Comparison of ENCODE assay signal across 28 mouse cellular contexts in the genomic region with DNA sequence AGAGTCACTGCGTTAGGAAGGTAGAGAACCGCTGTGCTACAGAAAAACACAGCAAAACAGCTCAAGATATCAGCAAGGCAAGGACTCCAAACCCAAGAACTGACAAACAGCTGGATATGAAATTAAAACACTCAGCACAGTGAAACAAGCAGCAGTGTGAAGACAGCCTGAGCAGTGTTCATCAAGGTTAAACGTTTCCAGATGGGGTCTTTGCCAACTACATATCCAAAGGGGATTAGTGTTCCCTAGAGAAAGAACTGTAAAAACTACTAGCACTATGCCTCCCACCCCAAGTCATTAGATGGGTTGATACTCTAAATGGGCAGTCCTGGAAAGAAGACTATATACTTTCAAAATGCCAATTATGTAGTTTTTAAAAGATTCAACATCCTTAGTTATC. TPM values are rescaled to one million over a fixed set of nuclear protein-coding genes. Genes with fewer than 3 reads are reported as not detected.
A peak's percentile ranks its signal among the peaks of the same experiment; 100 is the strongest.
DNase-seq lines count a peak whose midpoint lies in the region; ATAC-seq lines count a peak whose summit lies in the region.
"Had no signal": no experiment of that assay in that cellular context is flagged by ENCODE, and none has a peak within 500 bp of the region (broad histone marks: within the 10 kb centered on the region; RNA-seq: fewer than 3 reads in every experiment).

No protein-coding gene starts in this region.

- H3K4me3 ChIP-seq in embryonic facial prominence, embryonic 11.5 days (ENCODE audit: low read depth, low read length): no peak overlapping the region
- no peak overlapping the region for H3K4me3 ChIP-seq in limb, embryonic 10.5 days
- no peak overlapping the region for H3K4me3 ChIP-seq in forebrain, embryonic 15.5 days
- H3K4me3 ChIP-seq: forebrain, embryonic 10.5 days; liver, embryonic 13.5 days; myocyte; neural tube, embryonic 12.5 days had no signal

- 51% methylated on average over 3 of the region's 3 CpGs for WGBS in embryonic facial prominence, embryonic 11.5 days
- WGBS in limb, embryonic 10.5 days: 57% methylated on average over 3 of the region's 3 CpGs
- 79% methylated on average over 3 of the region's 3 CpGs for WGBS in forebrain, embryonic 15.5 days

- no peak for ATAC-seq in embryonic facial prominence, embryonic 11.5 days (replicated peaks; ENCODE audit: insufficient number of reproducible peaks, low FRiP score, low TSS enrichment, low read depth)
- no peak for ATAC-seq in forebrain, embryonic 15.5 days (replicated peaks)
- ATAC-seq: activated CD4-positive, CD25-positive, alpha-beta regulatory T cell, adult 4 months; forebrain, embryonic 16.5 days; hindbrain, postnatal 0 days; intestine, postnatal 0 days; lung, postnatal 0 days; midbrain, embryonic 16.5 days had no signal

- H3K36me3 ChIP-seq in embryonic facial prominence, embryonic 11.5 days (replicated peaks; ENCODE audit: control insufficient read depth, insufficient read depth, low read depth, low read length): no peaks in the 10 kb centered on the region
- H3K36me3 ChIP-seq in limb, embryonic 10.5 days: no peaks in the 10 kb centered on the region
- H3K36me3 ChIP-seq in forebrain, embryonic 15.5 days: no peaks in the 10 kb centered on the region
- H3K36me3 ChIP-seq: forebrain, embryonic 10.5 days; liver, embryonic 13.5 days; neural tube, embryonic 12.5 days had no signal

- H3K4me2 ChIP-seq in embryonic facial prominence, embryonic 11.5 days (ENCODE audit: low read depth, low read length): no peak overlapping the region
- H3K4me2 ChIP-seq in forebrain, embryonic 15.5 days (replicated peaks): no peak overlapping the region
- H3K4me2 ChIP-seq: liver, embryonic 13.5 days; neural tube, embryonic 12.5 days had no signal

- peak; percentile 75 for DNase-seq in embryo, embryonic 11 days
- DNase-seq in embryonic facial prominence, embryonic 11.5 days (ENCODE audit: low spot score): peak; percentile 76
- DNase-seq in limb, embryonic 10.5 days (ENCODE audit: low spot score): no peak
- no peak for DNase-seq in gastrocnemius, postnatal 4 days (ENCODE audit: low spot score in 2 of 2)
- DNase-seq in spleen, adult 18-20 months: no peak
- DNase-seq: adrenal gland, adult 2 months; adrenal gland, postnatal 36 days; B cell, adult 2 months; cerebellum, adult 2 months; cerebellum, postnatal 14 days; heart, postnatal 14 days; kidney, adult 9 months; kidney, postnatal 10 days; layer of hippocampus, postnatal 36 days; liver, embryonic 13.5 days; lung, adult 18-20 months; right cerebral cortex, adult 18-20 months had no signal

- no peak overlapping the region for H3K9ac ChIP-seq in embryonic facial prominence, embryonic 11.5 days (replicated peaks; ENCODE audit: low read length)
- H3K9ac ChIP-seq in forebrain, embryonic 15.5 days (replicated peaks): no peak overlapping the region
- H3K9ac ChIP-seq: liver, embryonic 13.5 days; neural tube, embryonic 12.5 days had no signal

- no peaks in the 10 kb centered on the region for H3K4me1 ChIP-seq in embryonic facial prominence, embryonic 11.5 days (ENCODE audit: control insufficient read depth, insufficient read depth, low read length)
- peaks cover 37% of the 10 kb centered on the region for H3K4me1 ChIP-seq in limb, embryonic 10.5 days
- H3K4me1 ChIP-seq in forebrain, embryonic 15.5 days: peaks cover 5% of the 10 kb centered on the region
- H3K4me1 ChIP-seq: liver, embryonic 13.5 days had no signal

- no peaks in the 10 kb centered on the region for H3K9me3 ChIP-seq in embryonic facial prominence, embryonic 11.5 days (replicated peaks; ENCODE audit: control insufficient read depth, low read length)
- no peaks in the 10 kb centered on the region for H3K9me3 ChIP-seq in limb, embryonic 10.5 days (replicated peaks)
- no peaks in the 10 kb centered on the region for H3K9me3 ChIP-seq in forebrain, embryonic 15.5 days
- H3K9me3 ChIP-seq: forebrain, embryonic 10.5 days; liver, embryonic 13.5 days; neural tube, embryonic 12.5 days had no signal

- H3K27me3 ChIP-seq in embryonic facial prominence, embryonic 11.5 days (ENCODE audit: control insufficient read depth, insufficient read depth, low read length): no peaks in the 10 kb centered on the region
- H3K27me3 ChIP-seq in limb, embryonic 10.5 days (ENCODE audit: low read depth, poor library complexity, severe bottlenecking): no peaks in the 10 kb centered on the region
- H3K27me3 ChIP-seq in forebrain, embryonic 15.5 days: no peaks in the 10 kb centered on the region

- H3K27ac ChIP-seq in embryonic facial prominence, embryonic 11.5 days (replicated peaks; ENCODE audit: low read depth, low read length): no peak overlapping the region
- H3K27ac ChIP-seq in limb, embryonic 10.5 days: peak overlapping the region; percentile 44
- H3K27ac ChIP-seq in forebrain, embryonic 15.5 days (replicated peaks): no peak overlapping the region
- H3K27ac ChIP-seq: forebrain, embryonic 10.5 days; hindbrain, postnatal 0 days; liver, embryonic 13.5 days; macrophage; neural tube, embryonic 12.5 days had no signal

RNA-seq across cellular contexts. Expression of a gene that starts 29.6 kb away (rescaled TPM):
- 76.4 and 81.0 TPM in 2 replicates for polyA plus RNA-seq in embryonic facial prominence, embryonic 11.5 days (2014; fragmentation: Nextera tagmentation; extraction: Ambion mirVana)
- 66.6 and 69.8 TPM in 2 replicates for polyA plus RNA-seq in limb, embryonic 10.5 days (2016; fragmentation: Nextera tagmentation; extraction: Ambion mirVana)
- 10 to 100 TPM; 18.6 to 20.0 TPM for total RNA-seq in gastrocnemius, postnatal 4 days (2021)
- polyA plus RNA-seq in forebrain, embryonic 15.5 days (2015; fragmentation: Nextera tagmentation; extraction: Ambion mirVana): 94.6 and 101 TPM in 2 replicates

Comparison
In these comparisons a context has a peak if more than half of its experiments do, and no peak if none do; other contexts are left out.
1. DNase-seq: peak in embryo, embryonic 11 days (single experiment) and embryonic facial prominence, embryonic 11.5 days (single experiment); none in limb, embryonic 10.5 days (single experiment), gastrocnemius, postnatal 4 days (0 of 2) and spleen, adult 18-20 months (0 of 2).